Mouse (Mus musculus) erythroblast, embryonic 14.5 days (primary cell): Measurements from ENCODE around the gene Mtg1.

ENCODE experiments used
- GATA1 ChIP-seq: IDR thresholded peaks from 2 replicates; pipeline ENCODE4 v1.6.1; 2012; ENCODE audit warnings: low read length, inconsistent platforms, mixed read lengths
- TAL1 ChIP-seq: IDR thresholded peaks from 3 replicates; pipeline ENCODE4 v1.6.1; 2012; ENCODE audit warnings: low read length, inconsistent platforms, mixed read lengths

GRCm38 (mm10) chr7:140153829-140154217 lies 16.5 kb downstream of the Mtg1 start:
- TF ChIP-seq GATA1 (no peak), TAL1 (no peak)
